Mouse (Mus musculus): Measurements from ENCODE around the gene Atg5. TPM values are rescaled to one million over a fixed set of nuclear protein-coding genes. Genes with fewer than 3 reads are reported as not detected.

Gene Atg5
- total and polyA plus RNA-seq, 2 experiments from 2014 or later: 17.0 to 38.7 TPM

- WGBS: 84% methylated on average over 4 of the region's 4 CpGs
- Histone ChIP-seq H3K4me3 (ENCODE audit: low read depth, low read length) (no peak overlapping the region), H3K4me1 (ENCODE audit: insufficient read depth, low read length) (no peaks in the 10 kb centered on the region), H3K27ac (ENCODE audit: low read depth, low read length) (no peak overlapping the region), H3K4me2 (ENCODE audit: low read depth, low read length, poor library complexity, severe bottlenecking) (no peak overlapping the region), H3K27me3 (ENCODE audit: insufficient read depth, low read length) (no peaks in the 10 kb centered on the region), H3K9me3 (ENCODE audit: low read length) (no peaks in the 10 kb centered on the region), H3K9ac (replicated peaks; ENCODE audit: low read length, poor library complexity, severe bottlenecking) (no peak overlapping the region), H3K36me3 (ENCODE audit: insufficient read depth, low read length) (peaks cover 17% of the 10 kb centered on the region; the same call in 1 of the 2 replicates)
- TF ChIP-seq CTCF (IDR thresholded peaks at IDR 0.05): no peak
- ATAC-seq (ENCODE audit: low FRiP score): no peak
- no peak for DNase-seq (ENCODE audit: low spot score)
Measured at GRCm38 (mm10) chr10:44285935-44286334, 17.8 kb downstream of the Atg5 start.

- Histone ChIP-seq H3K9me3 (ENCODE audit: low read length) (no peaks in the 10 kb centered on the region), H3K4me3 (ENCODE audit: low read depth, low read length) (no peak overlapping the region), H3K9ac (replicated peaks; ENCODE audit: low read length, poor library complexity, severe bottlenecking) (no peak overlapping the region), H3K4me2 (ENCODE audit: low read depth, low read length, poor library complexity, severe bottlenecking) (no peak overlapping the region), H3K27me3 (ENCODE audit: insufficient read depth, low read length) (no peaks in the 10 kb centered on the region), H3K27ac (ENCODE audit: low read depth, low read length) (no peak overlapping the region), H3K4me1 (ENCODE audit: insufficient read depth, low read length) (no peaks in the 10 kb centered on the region), H3K36me3 (ENCODE audit: insufficient read depth, low read length) (peaks cover 17% of the 10 kb centered on the region; the same call in 1 of the 2 replicates)
- no peak for TF ChIP-seq CTCF (IDR thresholded peaks at IDR 0.05)
- no peak for DNase-seq (ENCODE audit: low spot score)
- no peak for ATAC-seq (ENCODE audit: low FRiP score)
- WGBS: 91% methylated on average over 2 of the region's 2 CpGs
Measured at GRCm38 (mm10) chr10:44290876-44291275, 22.7 kb downstream of the Atg5 start.

- peak; percentile 83 for TF ChIP-seq CTCF (IDR thresholded peaks at IDR 0.05)
- 56% methylated on average over 3 of the region's 3 CpGs for WGBS
- Histone ChIP-seq H3K9me3 (ENCODE audit: low read length) (no peaks in the 10 kb centered on the region), H3K4me2 (ENCODE audit: low read depth, low read length, poor library complexity, severe bottlenecking) (no peak overlapping the region), H3K4me3 (ENCODE audit: low read depth, low read length) (no peak overlapping the region), H3K27ac (ENCODE audit: low read depth, low read length) (no peak overlapping the region), H3K27me3 (ENCODE audit: insufficient read depth, low read length) (no peaks in the 10 kb centered on the region), H3K9ac (replicated peaks; ENCODE audit: low read length, poor library complexity, severe bottlenecking) (no peak overlapping the region), H3K4me1 (ENCODE audit: insufficient read depth, low read length) (no peaks in the 10 kb centered on the region), H3K36me3 (ENCODE audit: insufficient read depth, low read length) (0 out of 2 replicates have a peak, but pooled peaks cover 12% of the 10 kb centered on the region)
- DNase-seq (ENCODE audit: low spot score): peak; percentile 67
- ATAC-seq (ENCODE audit: low FRiP score): no peak
Measured at GRCm38 (mm10) chr10:44292205-44292604, 24.0 kb downstream of the Atg5 start.

GRCm38 (mm10) chr10:44299165-44299564 lies 31.0 kb downstream of the Atg5 start:
- Histone ChIP-seq H3K4me1 (ENCODE audit: insufficient read depth, low read length) (no peaks in the 10 kb centered on the region), H3K9ac (replicated peaks; ENCODE audit: low read length, poor library complexity, severe bottlenecking) (no peak overlapping the region), H3K36me3 (ENCODE audit: insufficient read depth, low read length) (peaks cover 7% of the 10 kb centered on the region), H3K9me3 (ENCODE audit: low read length) (no peaks in the 10 kb centered on the region), H3K4me3 (ENCODE audit: low read depth, low read length) (no peak overlapping the region), H3K27me3 (ENCODE audit: insufficient read depth, low read length) (no peaks in the 10 kb centered on the region), H3K27ac (ENCODE audit: low read depth, low read length) (no peak overlapping the region), H3K4me2 (ENCODE audit: low read depth, low read length, poor library complexity, severe bottlenecking) (no peak overlapping the region)
- DNase-seq (ENCODE audit: low spot score) (no peak), ATAC-seq (ENCODE audit: low FRiP score) (no peak)
- TF ChIP-seq CTCF (IDR thresholded peaks at IDR 0.05): no peak
- 83% methylated on average over 9 of the region's 9 CpGs for WGBS

GRCm38 (mm10) chr10:44300078-44300477 lies 31.9 kb downstream of the Atg5 start:
- H3K9me3 ChIP-seq (ENCODE audit: low read length): no peaks in the 10 kb centered on the region
- no peak overlapping the region for H3K4me2 ChIP-seq (ENCODE audit: low read depth, low read length, poor library complexity, severe bottlenecking)
- ATAC-seq (ENCODE audit: low FRiP score): no peak
- TF ChIP-seq CTCF (IDR thresholded peaks at IDR 0.05): no peak
- H3K4me1 ChIP-seq (ENCODE audit: insufficient read depth, low read length): no peaks in the 10 kb centered on the region
- WGBS: 98% methylated on average over 4 of the region's 4 CpGs
- no peak overlapping the region for H3K27ac ChIP-seq (ENCODE audit: low read depth, low read length)
- no peak for DNase-seq (ENCODE audit: low spot score)
- no peaks in the 10 kb centered on the region for H3K27me3 ChIP-seq (ENCODE audit: insufficient read depth, low read length)
- H3K4me3 ChIP-seq (ENCODE audit: low read depth, low read length): no peak overlapping the region
- H3K9ac ChIP-seq (replicated peaks; ENCODE audit: low read length, poor library complexity, severe bottlenecking): no peak overlapping the region
- H3K36me3 ChIP-seq (ENCODE audit: insufficient read depth, low read length): peaks cover 9% of the 10 kb centered on the region

GRCm38 (mm10) chr10:44303648-44304329 lies 35.6 kb downstream of the Atg5 start:
- Histone ChIP-seq H3K9ac (replicated peaks; ENCODE audit: low read length, poor library complexity, severe bottlenecking) (no peak overlapping the region), H3K9me3 (ENCODE audit: low read length) (no peaks in the 10 kb centered on the region), H3K4me3 (ENCODE audit: low read depth, low read length) (no peak overlapping the region), H3K4me1 (ENCODE audit: insufficient read depth, low read length) (no peaks in the 10 kb centered on the region), H3K4me2 (ENCODE audit: low read depth, low read length, poor library complexity, severe bottlenecking) (no peak overlapping the region), H3K36me3 (ENCODE audit: insufficient read depth, low read length) (peaks cover 9% of the 10 kb centered on the region), H3K27me3 (ENCODE audit: insufficient read depth, low read length) (no peaks in the 10 kb centered on the region), H3K27ac (ENCODE audit: low read depth, low read length) (no peak overlapping the region)
- WGBS: 93% methylated on average over 15 of the region's 15 CpGs
- DNase-seq (ENCODE audit: low spot score): no peak
- no peak for TF ChIP-seq CTCF (IDR thresholded peaks at IDR 0.05)
- no peak for ATAC-seq (ENCODE audit: low FRiP score)

All from midbrain, postnatal 0 days (tissue).